Mouse (Mus musculus) limb, embryonic 13.5 days (tissue): Measurements from ENCODE around the gene Akip1. TPM values are rescaled to one million over a fixed set of nuclear protein-coding genes. Genes with fewer than 3 reads are reported as not detected.
A peak's percentile ranks its signal among the peaks of the same experiment; 100 is the strongest.

Experiments used
- ATAC-seq: fragments of 200-750 bp; cut with Nextera tagmentation; 2 replicates; pipeline ENCODE4 v1.8.0; 2017; ENCODE audit warnings: low read depth, moderate number of reproducible peaks, moderate TSS enrichment; ENCODE audit not compliant: low FRiP score
- H3K27ac ChIP-seq: fragments of 300-500 bp; sonication (generic); 2 replicates; pipeline ENCODE4 v1.5.1; 2015; ENCODE audit warnings: inconsistent platforms, mild to moderate bottlenecking, moderate library complexity
- H3K27me3 ChIP-seq: fragments of 300-500 bp; sonication (generic); 2 replicates; pipeline ENCODE4 v1.6.1; 2015; ENCODE audit warnings: mild to moderate bottlenecking, inconsistent platforms
- H3K36me3 ChIP-seq: fragments of 300-500 bp; sonication (generic); 2 replicates; pipeline ENCODE4 v1.6.1; 2015; ENCODE audit warnings: inconsistent platforms, mild to moderate bottlenecking, moderate library complexity
- H3K4me1 ChIP-seq: fragments of 300-500 bp; sonication (generic); 2 replicates; pipeline ENCODE4 v1.6.1; 2015; ENCODE audit warnings: inconsistent platforms
- H3K4me2 ChIP-seq: fragments of 300-500 bp; sonication (generic); replicated peaks from 2 replicates; pipeline ENCODE4 v1.6.1; 2015; ENCODE audit warnings: inconsistent platforms, mild to moderate bottlenecking, moderate library complexity
- H3K4me3 ChIP-seq: fragments of 300-500 bp; sonication (generic); 2 replicates; pipeline ENCODE4 v1.5.1; 2015; ENCODE audit warnings: moderate library complexity, mild to moderate bottlenecking, inconsistent platforms
- H3K9ac ChIP-seq: fragments of 300-500 bp; sonication (generic); 2 replicates; pipeline ENCODE4 v1.6.1; 2015; ENCODE audit warnings: mild to moderate bottlenecking, inconsistent platforms
- H3K9me3 ChIP-seq: fragments of 300-500 bp; sonication (generic); 2 replicates; pipeline ENCODE4 v1.6.1; 2016; ENCODE audit warnings: inconsistent platforms
- WGBS: fragments of 180-500 bp; shearing (Covaris S2); methylation state at CpG from one replicate; pipeline ENCODE4 v1.1.7; 2015; 5-methylcytosine and 5-hydroxymethylcytosine counted together
- polyA plus RNA-seq: library from polyadenylated mRNA; unstranded; fragments of >200 nt; fragmentation: Nextera tagmentation; extraction: Ambion mirVana; gene quantifications from 2 replicates; pipeline ENCODE4 v1.2.1, GENCODE M21; 2015

Akip1 gene
- polyA plus RNA-seq, 1 experiment from 2014 or later = 33.3 TPM

- Histone ChIP-seq H3K9me3 (no peaks in the 10 kb centered on the region), H3K4me1 (peaks cover 7% of the 10 kb centered on the region), H3K27me3 (no peaks in the 10 kb centered on the region), H3K27ac (no peak overlapping the region), H3K36me3 (no peaks in the 10 kb centered on the region), H3K9ac (no peak overlapping the region), H3K4me2 (no peak overlapping the region), H3K4me3 (no peak overlapping the region)
- WGBS = 51% methylated on average over 9 of the region's 9 CpGs
- ATAC-seq = no peak
These were observed 16.8 kb upstream of the Akip1 start for GRCm38 (mm10) chr7:109686585-109687128.

- Histone ChIP-seq H3K4me2 (no peak overlapping the region), H3K27ac (no peak overlapping the region), H3K9ac (no peak overlapping the region), H3K9me3 (no peaks in the 10 kb centered on the region), H3K27me3 (no peaks in the 10 kb centered on the region), H3K4me3 (no peak overlapping the region), H3K36me3 (no peaks in the 10 kb centered on the region), H3K4me1 (peaks cover 7% of the 10 kb centered on the region)
- no peak for ATAC-seq
- 85% methylated on average over 3 of the region's 3 CpGs for whole genome bisulfite sequencing
These were observed 13.4 kb upstream of the Akip1 start for GRCm38 (mm10) chr7:109690101-109690500.

GRCm38 (mm10) chr7:109690961-109691360 lies 12.5 kb upstream of the Akip1 start:
- Histone ChIP-seq H3K4me3 (no peak overlapping the region), H3K9me3 (no peaks in the 10 kb centered on the region), H3K27me3 (no peaks in the 10 kb centered on the region), H3K9ac (no peak overlapping the region), H3K36me3 (no peaks in the 10 kb centered on the region), H3K4me2 (no peak overlapping the region), H3K27ac (no peak overlapping the region), H3K4me1 (peaks cover 7% of the 10 kb centered on the region)
- WGBS = 88% methylated on average over 5 of the region's 5 CpGs
- no peak for ATAC-seq

- Histone ChIP-seq H3K36me3 (no peaks in the 10 kb centered on the region), H3K27ac (no peak overlapping the region), H3K4me1 (no peaks in the 10 kb centered on the region), H3K9ac (no peak overlapping the region), H3K9me3 (no peaks in the 10 kb centered on the region), H3K27me3 (no peaks in the 10 kb centered on the region), H3K4me2 (no peak overlapping the region), H3K4me3 (no peak overlapping the region)
- WGBS = 83% methylated on average over 13 of the region's 13 CpGs
- ATAC-seq = no peak
These were observed 8.7 kb upstream of the Akip1 start for GRCm38 (mm10) chr7:109694576-109695338.

- Histone ChIP-seq H3K9ac (no peak overlapping the region), H3K4me1 (no peaks in the 10 kb centered on the region), H3K9me3 (no peaks in the 10 kb centered on the region), H3K27me3 (no peaks in the 10 kb centered on the region), H3K36me3 (no peaks in the 10 kb centered on the region), H3K27ac (no peak overlapping the region), H3K4me2 (no peak overlapping the region), H3K4me3 (no peak overlapping the region)
- 95% methylated on average over 10 of the region's 10 CpGs for WGBS
- ATAC-seq = no peak
These were observed 8.2 kb upstream of the Akip1 start for GRCm38 (mm10) chr7:109695339-109695726.

- Histone ChIP-seq H3K9me3 (no peaks in the 10 kb centered on the region), H3K36me3 (no peaks in the 10 kb centered on the region), H3K9ac (no peak overlapping the region), H3K4me3 (no peak overlapping the region), H3K4me1 (peaks cover 6% of the 10 kb centered on the region; the same call in 1 of the 2 replicates), H3K27me3 (no peaks in the 10 kb centered on the region), H3K27ac (no peak overlapping the region), H3K4me2 (no peak overlapping the region)
- no peak for ATAC-seq
These were observed 3.3 kb upstream of the Akip1 start for GRCm38 (mm10) chr7:109700213-109700612.

- H3K9me3 ChIP-seq = no peaks in the 10 kb centered on the region
These were observed 769 bp upstream of the Akip1 start for GRCm38 (mm10) chr7:109702721-109703120.

GRCm38 (mm10) chr7:109704016-109704377 lies 507 bp downstream of the Akip1 start:
- Histone ChIP-seq H3K27ac (peak overlapping the region; percentile 73), H3K9ac (peak overlapping the region; percentile 82), H3K4me2 (peak overlapping the region; percentile 79), H3K27me3 (no peaks in the 10 kb centered on the region), H3K4me1 (peaks cover 25% of the 10 kb centered on the region), H3K9me3 (no peaks in the 10 kb centered on the region), H3K4me3 (peak overlapping the region; percentile 70), H3K36me3 (0 out of 2 replicates have a peak, but pooled peaks cover 3% of the 10 kb centered on the region)
- ATAC-seq = no peak
- 4% methylated on average over 17 of the region's 17 CpGs for WGBS

More at GRCm38 (mm10) chr7:109702721-109703120, 769 bp upstream of the Akip1 start:
- Histone ChIP-seq H3K27ac (no peak overlapping the region), H3K4me2 (peak overlapping the region; percentile 79), H3K4me1 (peaks cover 16% of the 10 kb centered on the region), H3K27me3 (no peaks in the 10 kb centered on the region), H3K4me3 (peak overlapping the region; percentile 70), H3K36me3 (0 out of 2 replicates have a peak, but pooled peaks cover 3% of the 10 kb centered on the region), H3K9ac (no peak overlapping the region)
- no peak for ATAC-seq
- 37% methylated on average over 4 of the region's 4 CpGs for WGBS

- ATAC-seq = no peak
- Histone ChIP-seq H3K27me3 (no peaks in the 10 kb centered on the region), H3K9ac (no peak overlapping the region), H3K27ac (no peak overlapping the region), H3K4me3 (peak overlapping the region; percentile 70), H3K9me3 (no peaks in the 10 kb centered on the region), H3K4me1 (peaks cover 29% of the 10 kb centered on the region), H3K4me2 (peak overlapping the region; percentile 79), H3K36me3 (0 out of 2 replicates have a peak, but pooled peaks cover 4% of the 10 kb centered on the region)
- 73% methylated on average over 3 of the region's 3 CpGs for WGBS
These were observed 971 bp downstream of the Akip1 start for GRCm38 (mm10) chr7:109704461-109704860.

GRCm38 (mm10) chr7:109707023-109707785 lies 3.7 kb downstream of the Akip1 start:
- peaks cover 28% of the 10 kb centered on the region for H3K36me3 ChIP-seq
- H3K4me2 ChIP-seq = no peak overlapping the region
- no peaks in the 10 kb centered on the region for H3K27me3 ChIP-seq
- 47% methylated on average over 4 of the region's 4 CpGs for WGBS
- H3K4me1 ChIP-seq = peaks cover 31% of the 10 kb centered on the region
- no peak for ATAC-seq
- H3K27ac ChIP-seq = no peak overlapping the region
- H3K4me3 ChIP-seq = no peak overlapping the region
- no peaks in the 10 kb centered on the region for H3K9me3 ChIP-seq
- H3K9ac ChIP-seq = no peak overlapping the region

GRCm38 (mm10) chr7:109708961-109709382 lies 5.5 kb downstream of the Akip1 start:
- H3K4me1 ChIP-seq = peaks cover 25% of the 10 kb centered on the region
- H3K4me3 ChIP-seq = no peak overlapping the region
- H3K36me3 ChIP-seq = peaks cover 36% of the 10 kb centered on the region
- H3K9ac ChIP-seq = no peak overlapping the region
- peak; percentile 89 for ATAC-seq
- no peak overlapping the region for H3K4me2 ChIP-seq
- 17% methylated on average over 3 of the region's 3 CpGs for WGBS
- H3K27ac ChIP-seq = peak overlapping the region; percentile 64
- no peaks in the 10 kb centered on the region for H3K9me3 ChIP-seq
- H3K27me3 ChIP-seq = no peaks in the 10 kb centered on the region

GRCm38 (mm10) chr7:109710069-109710468 lies 6.6 kb downstream of the Akip1 start:
- H3K9ac ChIP-seq = no peak overlapping the region
- no peak for ATAC-seq
- H3K4me2 ChIP-seq = no peak overlapping the region
- 0 out of 2 replicates have a peak overlapping the region, but pooled peaks have one; percentile 64 for H3K27ac ChIP-seq
- peaks cover 36% of the 10 kb centered on the region for H3K36me3 ChIP-seq
- WGBS = 68% methylated on average over 1 of the region's 1 CpGs
- no peaks in the 10 kb centered on the region for H3K9me3 ChIP-seq
- H3K27me3 ChIP-seq = no peaks in the 10 kb centered on the region
- H3K4me1 ChIP-seq = peaks cover 25% of the 10 kb centered on the region
- H3K4me3 ChIP-seq = no peak overlapping the region
